ENCODE assay signal across 14 mouse cellular contexts in the genomic region with DNA sequence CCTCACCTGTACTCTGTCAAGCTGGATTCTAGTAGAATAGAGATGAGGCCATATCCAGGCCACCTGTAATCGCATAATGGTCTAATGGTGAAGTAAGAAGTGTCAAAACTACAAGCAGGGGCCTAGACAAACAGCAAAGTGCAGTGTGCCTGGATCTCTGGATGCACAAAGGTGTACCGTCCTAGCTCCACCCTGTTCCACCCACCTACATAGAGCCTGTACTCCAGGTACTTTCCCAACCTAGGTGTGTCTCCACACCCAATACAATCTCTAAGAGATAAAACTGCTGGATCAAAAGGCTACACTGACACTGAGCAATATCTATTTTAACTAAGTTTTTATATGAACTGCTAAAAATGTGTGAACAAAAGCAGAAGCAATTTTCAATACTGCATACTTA. TPM values are rescaled to one million over a fixed set of nuclear protein-coding genes. Genes with fewer than 3 reads are reported as not detected.
DNase-seq lines count a peak whose midpoint lies in the region; ATAC-seq and TF ChIP-seq lines count a peak whose summit lies in the region.
"Had no signal": no experiment of that assay in that cellular context is flagged by ENCODE, and none has a peak within 500 bp of the region (broad histone marks: within the 10 kb centered on the region; RNA-seq: fewer than 3 reads in every experiment).

No protein-coding gene starts in this region.

- H3K4me1 ChIP-seq in heart, adult 2 months (ENCODE audit: control insufficient read depth, insufficient read depth, low read length): peaks cover 7% of the 10 kb centered on the region
- H3K4me1 ChIP-seq in ES-Bruce4 (ENCODE audit: control insufficient read depth, insufficient read depth, low read length): peaks cover 2% of the 10 kb centered on the region
- H3K4me1 ChIP-seq in embryonic fibroblast, embryonic 13.5 days (ENCODE audit: control insufficient read depth, insufficient read depth, low read length): peaks cover 13% of the 10 kb centered on the region
- peaks cover 6% of the 10 kb centered on the region; the same call in 1 of the 2 replicates for H3K4me1 ChIP-seq in stomach, embryonic 14.5 days (ENCODE audit: control insufficient read depth, insufficient read depth, low read length)
- peaks cover 15% of the 10 kb centered on the region for H3K4me1 ChIP-seq in forebrain, embryonic 15.5 days

- no peak overlapping the region for H3K4me3 ChIP-seq in heart, adult 2 months
- H3K4me3 ChIP-seq in ES-Bruce4 (ENCODE audit: low read depth, low read length): no peak overlapping the region
- H3K4me3 ChIP-seq in embryonic fibroblast, embryonic 13.5 days (ENCODE audit: insufficient read depth, low read length): no peak overlapping the region
- H3K4me3 ChIP-seq in stomach, embryonic 14.5 days (ENCODE audit: low read depth, low read length): no peak overlapping the region
- H3K4me3 ChIP-seq in forebrain, embryonic 15.5 days: no peak overlapping the region
- H3K4me3 ChIP-seq: lung, embryonic 15.5 days had no signal

- peak; percentile 46; the same call in 1 of the 2 replicates for ATAC-seq in stomach, embryonic 14.5 days (ENCODE audit: insufficient number of reproducible peaks, insufficient read depth, low FRiP score, low read depth)
- no peak for ATAC-seq in forebrain, embryonic 15.5 days (replicated peaks)

- 79% methylated on average over 2 of the region's 2 CpGs for WGBS in heart, adult 2 months
- 74% methylated on average over 2 of the region's 2 CpGs for WGBS in stomach, embryonic 14.5 days
- WGBS in forebrain, embryonic 15.5 days: 93% methylated on average over 2 of the region's 2 CpGs

- peak overlapping the region; percentile 69 for H3K27ac ChIP-seq in heart, adult 2 months
- peak overlapping the region; percentile 95 for H3K27ac ChIP-seq in ES-Bruce4 (ENCODE audit: insufficient read depth, low read length)
- H3K27ac ChIP-seq in embryonic fibroblast, embryonic 13.5 days (ENCODE audit: insufficient read depth, low read length): peak overlapping the region; percentile 100
- H3K27ac ChIP-seq in stomach, embryonic 14.5 days (ENCODE audit: low read length): no peak overlapping the region; the same call in 1 of the 2 replicates
- no peak overlapping the region for H3K27ac ChIP-seq in forebrain, embryonic 15.5 days (replicated peaks)

- no peak for TF ChIP-seq POLR2A in heart, adult 2 months (IDR thresholded peaks at IDR 0.05; ENCODE audit: insufficient read depth, low read depth, low read length)
- no peak for TF ChIP-seq POLR2A in ES-Bruce4 (IDR thresholded peaks at IDR 0.05; ENCODE audit: insufficient read depth, low read length)
- no peak for TF ChIP-seq POLR2A in embryonic fibroblast, embryonic 13.5 days (IDR thresholded peaks at IDR 0.05; ENCODE audit: low read depth, low read length)

- H3K79me2 ChIP-seq in heart, adult 2 months (replicated peaks; ENCODE audit: control insufficient read depth, insufficient read depth, low read length): no peaks in the 10 kb centered on the region

- no peak for DNase-seq in heart, adult 2 months
- no peak for DNase-seq in heart, postnatal 4 days
- no peak for DNase-seq in thymus, postnatal 4 days
- DNase-seq in kidney, adult 11 months: no peak
- DNase-seq: cerebellum, adult 8-10 months; heart, adult 18-20 months; heart, postnatal 14 days; kidney, adult 18-20 months; right cerebral cortex, adult 18-20 months had no signal

- H3K9ac ChIP-seq in heart, adult 2 months (ENCODE audit: low read depth, low read length): no peak overlapping the region
- peak overlapping the region; percentile 58; the same call in 1 of the 2 replicates for H3K9ac ChIP-seq in ES-Bruce4 (ENCODE audit: low read depth, poor library complexity, severe bottlenecking)
- no peak overlapping the region for H3K9ac ChIP-seq in stomach, embryonic 14.5 days (replicated peaks; ENCODE audit: low read depth, low read length)
- no peak overlapping the region for H3K9ac ChIP-seq in forebrain, embryonic 15.5 days (replicated peaks)
- H3K9ac ChIP-seq: lung, embryonic 15.5 days had no signal

- H3K4me2 ChIP-seq in stomach, embryonic 14.5 days (replicated peaks; ENCODE audit: low read depth, low read length): no peak overlapping the region
- no peak overlapping the region for H3K4me2 ChIP-seq in forebrain, embryonic 15.5 days (replicated peaks)
- H3K4me2 ChIP-seq: lung, embryonic 15.5 days had no signal

- peaks cover 9% of the 10 kb centered on the region for H3K36me3 ChIP-seq in heart, adult 2 months (ENCODE audit: control insufficient read depth, insufficient read depth, low read length)
- peaks cover 9% of the 10 kb centered on the region; the same call in 1 of the 2 replicates for H3K36me3 ChIP-seq in ES-Bruce4 (ENCODE audit: control insufficient read depth, insufficient read depth, low read length, poor library complexity, severe bottlenecking)
- H3K36me3 ChIP-seq in stomach, embryonic 14.5 days (ENCODE audit: control insufficient read depth, insufficient read depth, low read length): peaks cover 15% of the 10 kb centered on the region; the same call in 1 of the 2 replicates
- peaks cover 13% of the 10 kb centered on the region for H3K36me3 ChIP-seq in forebrain, embryonic 15.5 days

- no peak for TF ChIP-seq CTCF in heart, adult 2 months (IDR thresholded peaks at IDR 0.05)
- no peak for TF ChIP-seq CTCF in ES-Bruce4 (IDR thresholded peaks at IDR 0.05; ENCODE audit: low read depth, low read length)
- TF ChIP-seq CTCF in embryonic fibroblast, embryonic 13.5 days (IDR thresholded peaks at IDR 0.05; ENCODE audit: borderline replicate concordance, insufficient read depth, low read length): no peak

- intact Hi-C loops in heart, adult 2 months (cut with DNase I): no loop called here

- TF ChIP-seq EP300 in heart, adult 2 months (IDR thresholded peaks at IDR 0.05; ENCODE audit: insufficient read depth, low read depth, low read length): no peak
- 0 out of 2 replicates have a peak, but pooled peaks have one; percentile 12 for TF ChIP-seq EP300 in ES-Bruce4 (IDR thresholded peaks at IDR 0.05; ENCODE audit: insufficient read depth, low read depth, low read length)

- H3K9me3 ChIP-seq in ES-Bruce4 (replicated peaks; ENCODE audit: control insufficient read depth, insufficient read depth, low read length, poor library complexity, severe bottlenecking): no peaks in the 10 kb centered on the region
- H3K9me3 ChIP-seq in stomach, embryonic 14.5 days (ENCODE audit: control insufficient read depth, low read depth, low read length): no peaks in the 10 kb centered on the region
- H3K9me3 ChIP-seq in forebrain, embryonic 15.5 days: no peaks in the 10 kb centered on the region
- H3K9me3 ChIP-seq: lung, embryonic 15.5 days had no signal

- no peaks in the 10 kb centered on the region for H3K27me3 ChIP-seq in heart, adult 2 months (ENCODE audit: control insufficient read depth, insufficient read depth, low read length)
- no peaks in the 10 kb centered on the region for H3K27me3 ChIP-seq in ES-Bruce4 (ENCODE audit: control insufficient read depth, insufficient read depth, low read length, poor library complexity, severe bottlenecking)
- H3K27me3 ChIP-seq in stomach, embryonic 14.5 days (ENCODE audit: control insufficient read depth, insufficient read depth, low read length): no peaks in the 10 kb centered on the region
- H3K27me3 ChIP-seq in forebrain, embryonic 15.5 days: no peaks in the 10 kb centered on the region
- H3K27me3 ChIP-seq: lung, embryonic 15.5 days had no signal

RNA-seq across cellular contexts. Expression of gene Lyrm1, which starts 35.1 kb away (rescaled TPM):
- 1 to 10 TPM; 9.1 to 9.6 TPM for total RNA-seq in heart, adult 2 months (2021)
- polyA plus RNA-seq in heart, adult 2 months (2012; rRNA removed): 5.9 and 8.6 TPM in 2 replicates
- total RNA-seq in heart, postnatal 4 days (2021): 1 to 10 TPM; 4.9 to 5.0 TPM
- 7.2 and 8.7 TPM in 2 replicates for polyA plus RNA-seq in ES-Bruce4 (2011; ENCODE audit: insufficient read depth, insufficient read length, low read depth, missing spikeins)
- polyA plus RNA-seq in embryonic fibroblast, embryonic 13.5 days (2011; ENCODE audit: insufficient read length, low read depth, missing spikeins): 7.1 and 7.9 TPM in 2 replicates
- 8.6 and 10.7 TPM in 2 replicates for polyA plus RNA-seq in stomach, embryonic 14.5 days (2014; fragmentation: Nextera tagmentation; extraction: Ambion mirVana)
- polyA plus RNA-seq in forebrain, embryonic 15.5 days (2015; fragmentation: Nextera tagmentation; extraction: Ambion mirVana): 14.7 and 16.9 TPM in 2 replicates

RNA-seq across cellular contexts. Expression of gene Dcun1d3, which starts 35.5 kb away (rescaled TPM):
- 10 to 100 TPM; 12.6 to 14.6 TPM for total RNA-seq in heart, adult 2 months (2021)
- 3.7 and 6.5 TPM in 2 replicates for polyA plus RNA-seq in heart, adult 2 months (2012; rRNA removed)
- total RNA-seq in heart, postnatal 4 days (2021): 10 to 100 TPM; 13.9 to 15.9 TPM
- polyA plus RNA-seq in ES-Bruce4 (2011; ENCODE audit: insufficient read depth, insufficient read length, low read depth, missing spikeins): 31.2 and 37.9 TPM in 2 replicates
- 31.2 and 31.8 TPM in 2 replicates for polyA plus RNA-seq in embryonic fibroblast, embryonic 13.5 days (2011; ENCODE audit: insufficient read length, low read depth, missing spikeins)
- 5.5 and 8.4 TPM in 2 replicates for polyA plus RNA-seq in stomach, embryonic 14.5 days (2014; fragmentation: Nextera tagmentation; extraction: Ambion mirVana)
- polyA plus RNA-seq in forebrain, embryonic 15.5 days (2015; fragmentation: Nextera tagmentation; extraction: Ambion mirVana): 18.2 and 20.4 TPM in 2 replicates

Comparison
In these comparisons a context has a peak if more than half of its experiments do, and no peak if none do; other contexts are left out.
1. H3K27ac ChIP-seq: peak in heart, adult 2 months (single experiment), ES-Bruce4 (single experiment) and embryonic fibroblast, embryonic 13.5 days (single experiment); none in stomach, embryonic 14.5 days (single experiment) and forebrain, embryonic 15.5 days (single experiment).